Mouse (Mus musculus): Measurements from ENCODE around the gene Msrb1. TPM values are rescaled to one million over a fixed set of nuclear protein-coding genes. Genes with fewer than 3 reads are reported as not detected.
"Not testable (repeated sequence)": the region's sequence is repeated elsewhere in the genome, so short reads cannot be mapped to it uniquely, and the experiment has no call there.

Gene Msrb1
- polyA plus RNA-seq, 1 experiment from 2014 or later: 30.3 TPM

DNA sequence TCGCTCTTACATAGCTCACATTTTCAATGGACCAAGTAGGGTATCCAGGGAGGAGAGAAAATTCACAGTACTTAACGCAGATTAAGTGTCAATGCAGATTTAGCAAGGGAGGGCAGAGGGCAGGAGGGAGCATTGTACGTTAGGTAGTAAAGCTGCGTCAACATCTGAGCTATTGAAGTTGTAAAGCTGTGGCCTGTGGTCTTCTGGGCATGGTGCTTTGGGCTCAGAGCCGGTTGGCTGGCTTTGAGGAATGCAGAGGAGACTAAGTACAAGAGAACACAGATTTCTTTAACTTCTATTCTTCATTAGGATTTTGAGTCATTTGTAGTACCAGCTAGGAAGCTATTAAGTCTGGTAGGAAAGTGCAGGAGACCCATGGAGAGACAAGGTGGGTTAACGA is 20.9 kb upstream of the Msrb1 start:
- Histone ChIP-seq H3K9me3 (ENCODE audit: control insufficient read depth, low read length) (no peaks in the 10 kb centered on the region), H3K9ac (ENCODE audit: low read depth, low read length) (no peak overlapping the region), H3K4me2 (ENCODE audit: low read depth, low read length) (no peak overlapping the region), H3K27me3 (replicated peaks; ENCODE audit: control insufficient read depth, insufficient read depth, low read length) (no peaks in the 10 kb centered on the region), H3K36me3 (ENCODE audit: control insufficient read depth, insufficient read depth, low read length) (peaks cover 21% of the 10 kb centered on the region; the same call in 1 of the 2 replicates), H3K4me3 (ENCODE audit: low read depth, low read length) (no peak overlapping the region), H3K4me1 (ENCODE audit: control insufficient read depth, insufficient read depth, low read length) (no peaks in the 10 kb centered on the region; the same call in 1 of the 2 replicates), H3K27ac (replicated peaks; ENCODE audit: low read depth, low read length) (no peak overlapping the region)
- WGBS: 78% methylated on average over 6 of the region's 6 CpGs
- no peak for DNase-seq (ENCODE audit: low spot score)
- ATAC-seq (ENCODE audit: low read depth): no peak

DNA sequence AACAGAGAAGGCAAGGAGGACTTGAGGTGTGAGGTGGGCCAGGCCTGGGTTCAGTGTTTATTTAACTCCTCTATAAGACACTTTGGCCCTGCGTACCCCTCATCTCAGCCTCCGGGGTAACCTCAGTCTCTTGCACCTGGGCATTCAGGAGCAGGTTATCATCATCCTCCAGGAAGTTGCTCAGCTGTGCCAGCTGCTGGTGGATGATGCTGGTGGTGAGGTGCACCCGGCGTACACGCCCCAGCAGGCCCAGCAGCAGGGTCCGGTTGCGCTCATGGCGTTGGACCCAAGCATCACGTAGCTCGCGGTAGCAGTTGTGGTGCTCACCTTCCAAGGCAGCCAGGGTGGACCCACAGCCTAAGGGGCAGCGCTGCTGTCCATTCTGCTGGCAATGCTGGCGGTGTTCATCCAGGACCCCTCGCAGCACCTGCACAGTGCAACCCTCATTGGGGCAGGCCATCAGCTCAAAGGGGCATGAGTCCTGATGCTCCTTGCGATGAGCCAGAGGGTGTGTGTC is 20.2 kb upstream of the Msrb1 start:
- Histone ChIP-seq H3K27me3 (replicated peaks; ENCODE audit: control insufficient read depth, insufficient read depth, low read length) (no peaks in the 10 kb centered on the region), H3K4me2 (ENCODE audit: low read depth, low read length) (no peak overlapping the region), H3K27ac (replicated peaks; ENCODE audit: low read depth, low read length) (no peak overlapping the region), H3K4me3 (ENCODE audit: low read depth, low read length) (no peak overlapping the region), H3K36me3 (ENCODE audit: control insufficient read depth, insufficient read depth, low read length) (peaks cover 25% of the 10 kb centered on the region), H3K9me3 (ENCODE audit: control insufficient read depth, low read length) (no peaks in the 10 kb centered on the region), H3K9ac (ENCODE audit: low read depth, low read length) (no peak overlapping the region), H3K4me1 (ENCODE audit: control insufficient read depth, insufficient read depth, low read length) (peaks cover under 1% of the 10 kb centered on the region; the same call in 1 of the 2 replicates)
- ATAC-seq (ENCODE audit: low read depth): no peak
- 96% methylated on average over 15 of the region's 15 CpGs for WGBS
- DNase-seq (ENCODE audit: low spot score): no peak

DNA sequence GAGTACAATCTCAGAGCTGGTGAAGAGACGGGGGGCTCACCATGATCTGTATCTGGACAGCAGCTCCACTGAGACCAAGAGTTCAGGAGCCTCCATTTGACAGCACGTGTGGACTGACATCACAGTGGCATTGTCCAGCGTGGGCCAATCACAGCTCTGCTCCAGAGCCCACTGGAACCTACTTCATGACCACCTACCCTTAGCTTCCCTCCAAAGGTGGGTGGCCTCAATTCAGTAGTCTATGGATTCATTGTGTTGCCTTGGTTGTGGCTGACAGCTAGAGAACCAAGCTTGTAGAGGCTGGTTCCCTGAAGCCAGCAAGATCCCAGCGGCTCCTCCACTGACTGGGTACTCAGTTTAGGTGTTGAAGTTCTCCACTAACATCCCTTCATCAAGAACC is 18.5 kb upstream of the Msrb1 start, which contains the start of the genes Rnf151 and Rps2:
Gene Rnf151, minus strand, starts transcription at position 121 of the 400 bp plus-strand sequence.
Gene Rps2, plus strand, starts transcription at position 174 of the 400 bp plus-strand sequence.
- no peak for ATAC-seq (ENCODE audit: low read depth)
- H3K4me1 ChIP-seq (ENCODE audit: control insufficient read depth, insufficient read depth, low read length): peaks cover 11% of the 10 kb centered on the region
- H3K36me3 ChIP-seq (ENCODE audit: control insufficient read depth, insufficient read depth, low read length): peaks cover 40% of the 10 kb centered on the region
- no peaks in the 10 kb centered on the region for H3K9me3 ChIP-seq (ENCODE audit: control insufficient read depth, low read length)
- H3K4me3 ChIP-seq (ENCODE audit: low read depth, low read length): peak within 1 kb of the TSS; percentile 91
- 81% methylated on average over 4 of the region's 4 CpGs for WGBS
- no peak for DNase-seq (ENCODE audit: low spot score)
- peak within 1 kb of the TSS; percentile 59 for H3K4me2 ChIP-seq (ENCODE audit: low read depth, low read length)
- H3K27me3 ChIP-seq (replicated peaks; ENCODE audit: control insufficient read depth, insufficient read depth, low read length): no peaks in the 10 kb centered on the region
- H3K9ac ChIP-seq (ENCODE audit: low read depth, low read length): peak within 1 kb of the TSS; percentile 96
- H3K27ac ChIP-seq (replicated peaks; ENCODE audit: low read depth, low read length): no peak within 1 kb of the TSS

DNA sequence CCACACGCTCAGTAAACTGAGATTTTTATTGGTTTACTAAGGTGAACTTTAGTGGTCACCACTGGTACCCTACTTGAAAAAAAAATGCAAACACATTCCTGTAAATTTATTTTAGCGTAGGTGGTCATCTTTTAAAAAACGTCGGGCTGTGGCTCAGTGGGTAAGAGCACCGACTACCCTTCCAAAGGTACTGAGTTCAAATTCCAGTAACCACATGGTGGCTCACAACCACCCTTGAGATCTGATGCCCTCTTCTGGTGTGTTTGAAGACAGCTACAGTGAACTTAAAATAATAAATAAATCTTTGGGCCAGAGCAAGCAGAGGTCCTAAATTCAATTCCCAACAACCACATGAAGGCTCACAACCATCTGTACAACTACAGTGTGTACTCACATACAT is 17.5 kb upstream of the Msrb1 start:
- not testable (repeated sequence) for H3K9me3 ChIP-seq (ENCODE audit: control insufficient read depth, low read length); H3K27ac ChIP-seq (replicated peaks; ENCODE audit: low read depth, low read length); DNase-seq (ENCODE audit: low spot score); H3K27me3 ChIP-seq (replicated peaks; ENCODE audit: control insufficient read depth, insufficient read depth, low read length); ATAC-seq (ENCODE audit: low read depth)
- peak overlapping the region; percentile 91 for H3K4me3 ChIP-seq (ENCODE audit: low read depth, low read length)
- peaks cover 40% of the 10 kb centered on the region for H3K36me3 ChIP-seq (ENCODE audit: control insufficient read depth, insufficient read depth, low read length)
- H3K9ac ChIP-seq (ENCODE audit: low read depth, low read length): peak overlapping the region; percentile 96
- WGBS: 64% methylated on average over 5 of the region's 5 CpGs
- H3K4me1 ChIP-seq (ENCODE audit: control insufficient read depth, insufficient read depth, low read length): peaks cover 15% of the 10 kb centered on the region
- H3K4me2 ChIP-seq (ENCODE audit: low read depth, low read length): peak overlapping the region; percentile 59

DNA sequence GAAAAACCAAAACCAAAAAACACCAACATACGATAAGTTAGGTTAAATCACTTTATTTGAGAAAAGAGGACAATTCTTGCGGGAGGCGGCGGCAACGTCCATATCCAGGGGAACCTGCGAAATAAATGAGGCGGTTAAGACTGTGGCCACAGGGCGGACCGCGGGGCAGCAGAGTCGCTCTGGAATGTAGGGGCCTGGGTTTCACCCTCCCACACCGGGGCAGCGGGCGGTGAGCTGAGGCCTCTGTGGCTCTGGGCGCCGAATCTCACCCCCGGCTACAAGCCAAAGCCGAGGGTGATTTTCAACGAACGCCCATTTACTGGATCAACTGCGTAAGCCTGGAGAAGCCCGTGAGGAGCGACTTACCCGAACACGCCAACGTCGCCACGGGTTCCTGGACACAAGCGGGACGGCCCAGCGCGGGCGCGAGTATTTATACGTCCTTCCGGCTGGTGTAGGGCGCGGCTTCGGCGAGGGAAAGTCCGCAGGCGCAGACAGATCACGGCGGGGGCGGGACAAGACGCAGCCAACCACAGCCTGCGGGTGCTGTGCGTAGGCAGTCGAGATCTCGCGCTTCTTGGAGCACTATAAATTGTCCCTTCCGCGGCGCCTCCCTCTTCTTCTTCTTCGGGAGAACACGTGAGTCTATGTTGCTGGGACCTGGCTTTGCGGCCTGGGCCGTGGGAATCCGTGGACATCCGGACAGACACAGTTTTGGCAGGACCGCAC is 16.8 kb upstream of the Msrb1 start:
- Histone ChIP-seq H3K4me3 (ENCODE audit: low read depth, low read length) (peak overlapping the region; percentile 91), H3K9me3 (ENCODE audit: control insufficient read depth, low read length) (no peaks in the 10 kb centered on the region), H3K36me3 (ENCODE audit: control insufficient read depth, insufficient read depth, low read length) (peaks cover 40% of the 10 kb centered on the region), H3K4me2 (ENCODE audit: low read depth, low read length) (peak overlapping the region; percentile 81), H3K27ac (replicated peaks; ENCODE audit: low read depth, low read length) (peak overlapping the region; percentile 87), H3K27me3 (replicated peaks; ENCODE audit: control insufficient read depth, insufficient read depth, low read length) (no peaks in the 10 kb centered on the region), H3K4me1 (ENCODE audit: control insufficient read depth, insufficient read depth, low read length) (peaks cover 15% of the 10 kb centered on the region), H3K9ac (ENCODE audit: low read depth, low read length) (peak overlapping the region; percentile 96)
- under 1% methylated on average over 49 of the region's 61 CpGs for whole genome bisulfite sequencing
- DNase-seq (ENCODE audit: low spot score) (peak; percentile 99), ATAC-seq (ENCODE audit: low read depth) (peak; percentile 99)

DNA sequence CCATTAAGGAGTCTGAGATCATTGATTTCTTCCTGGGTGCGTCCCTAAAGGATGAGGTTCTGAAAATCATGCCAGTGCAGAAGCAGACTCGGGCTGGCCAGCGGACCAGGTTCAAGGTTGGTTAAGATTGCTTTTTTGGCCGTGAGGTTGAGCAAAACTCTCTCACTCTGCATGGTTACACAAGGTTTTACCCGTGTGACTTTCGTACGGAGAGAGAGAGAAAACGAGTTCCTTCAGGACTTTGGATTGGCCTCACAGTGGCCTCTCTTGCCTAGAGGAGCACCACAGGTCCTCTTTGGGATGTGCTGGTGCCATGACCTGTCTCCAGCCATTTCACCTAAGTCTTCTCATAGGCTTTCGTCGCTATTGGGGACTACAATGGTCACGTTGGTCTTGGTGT is 15.8 kb upstream of the Msrb1 start:
- Histone ChIP-seq H3K4me1 (ENCODE audit: control insufficient read depth, insufficient read depth, low read length) (peaks cover 15% of the 10 kb centered on the region), H3K36me3 (ENCODE audit: control insufficient read depth, insufficient read depth, low read length) (peaks cover 37% of the 10 kb centered on the region), H3K4me3 (ENCODE audit: low read depth, low read length) (peak overlapping the region; percentile 91), H3K4me2 (ENCODE audit: low read depth, low read length) (peak overlapping the region; percentile 81), H3K9ac (ENCODE audit: low read depth, low read length) (peak overlapping the region; percentile 96), H3K27ac (replicated peaks; ENCODE audit: low read depth, low read length) (peak overlapping the region; percentile 87; the same call in 1 of the 2 replicates)
- H3K9me3 ChIP-seq (ENCODE audit: control insufficient read depth, low read length); ATAC-seq (ENCODE audit: low read depth); H3K27me3 ChIP-seq (replicated peaks; ENCODE audit: control insufficient read depth, insufficient read depth, low read length); DNase-seq (ENCODE audit: low spot score): not testable (repeated sequence)
- WGBS: under 1% methylated on average over 10 of the region's 11 CpGs

DNA sequence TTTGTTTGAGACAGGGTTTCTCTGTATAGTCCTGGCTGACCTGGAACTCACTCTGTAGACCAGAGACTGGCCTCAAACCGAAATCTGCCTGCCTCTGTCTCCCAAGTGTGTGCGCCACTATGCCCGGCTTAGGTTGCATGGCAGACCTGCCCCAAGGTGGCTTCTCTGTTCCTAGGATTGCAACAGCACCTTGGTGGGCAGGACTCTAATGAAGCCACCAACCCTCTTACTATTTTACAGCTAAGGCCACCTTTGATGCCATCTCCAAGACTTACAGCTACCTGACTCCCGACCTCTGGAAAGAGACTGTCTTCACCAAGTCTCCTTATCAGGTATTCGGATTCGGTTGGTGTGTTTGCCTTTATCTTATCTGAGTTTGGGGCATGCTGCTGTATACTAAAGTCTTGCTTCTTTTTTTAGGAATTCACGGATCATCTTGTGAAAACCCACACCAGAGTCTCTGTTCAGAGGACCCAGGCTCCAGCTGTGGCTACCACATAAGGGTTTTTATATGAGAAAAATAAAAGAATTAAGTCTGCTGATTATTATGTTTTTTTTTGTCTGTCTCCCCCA is 15.0 kb upstream of the Msrb1 start:
- H3K27me3 ChIP-seq (replicated peaks; ENCODE audit: control insufficient read depth, insufficient read depth, low read length); H3K9me3 ChIP-seq (ENCODE audit: control insufficient read depth, low read length); ATAC-seq (ENCODE audit: low read depth); DNase-seq (ENCODE audit: low spot score): not testable (repeated sequence)
- WGBS: 56% methylated on average over 7 of the region's 7 CpGs
- Histone ChIP-seq H3K4me3 (ENCODE audit: low read depth, low read length) (peak overlapping the region; percentile 91), H3K36me3 (ENCODE audit: control insufficient read depth, insufficient read depth, low read length) (peaks cover 30% of the 10 kb centered on the region), H3K4me2 (ENCODE audit: low read depth, low read length) (peak overlapping the region; percentile 81), H3K27ac (replicated peaks; ENCODE audit: low read depth, low read length) (peak overlapping the region; percentile 15; the same call in 1 of the 2 replicates), H3K9ac (ENCODE audit: low read depth, low read length) (peak overlapping the region; percentile 57), H3K4me1 (ENCODE audit: control insufficient read depth, insufficient read depth, low read length) (peaks cover 15% of the 10 kb centered on the region)

DNA sequence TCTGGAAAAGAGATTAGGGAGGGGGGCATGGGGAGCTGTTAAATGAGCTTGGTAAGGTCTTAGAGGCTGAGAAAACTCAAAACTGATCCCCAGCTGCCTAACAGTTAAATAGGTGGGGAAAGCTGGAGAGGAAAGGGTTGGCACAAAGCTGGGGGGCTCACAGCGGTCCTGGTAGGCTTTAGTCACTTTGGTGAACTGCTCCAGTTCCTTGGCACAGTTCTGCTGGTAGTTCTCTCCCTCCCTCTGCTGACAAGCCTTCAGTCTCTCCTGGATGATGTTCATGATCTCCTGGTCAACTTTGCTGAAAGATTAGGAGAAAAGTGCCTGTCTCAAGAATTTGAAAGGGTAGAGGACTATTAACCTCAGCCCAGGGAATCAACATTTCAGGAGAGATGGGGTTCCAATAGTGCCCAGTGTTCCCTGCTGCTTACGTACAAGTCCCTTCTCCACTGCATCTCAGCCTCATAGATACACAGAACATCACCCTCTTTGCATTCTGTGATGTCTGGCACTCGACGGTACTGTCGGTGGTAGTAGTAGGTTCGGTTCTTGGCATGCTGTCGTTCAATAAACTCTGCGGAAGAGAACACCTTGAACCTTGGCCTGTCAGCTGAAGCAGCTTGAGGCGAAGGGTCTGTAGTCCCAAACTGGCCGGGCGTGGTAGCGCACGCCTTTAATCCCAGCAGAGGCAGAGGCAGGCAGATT is 14.1 kb upstream of the Msrb1 start:
- DNase-seq (ENCODE audit: low spot score) (no peak), ATAC-seq (ENCODE audit: low read depth) (no peak)
- H3K9ac ChIP-seq (ENCODE audit: low read depth, low read length): peak overlapping the region; percentile 14
- no peak overlapping the region for H3K27ac ChIP-seq (replicated peaks; ENCODE audit: low read depth, low read length)
- H3K9me3 ChIP-seq (ENCODE audit: control insufficient read depth, low read length): no peaks in the 10 kb centered on the region
- 28% methylated on average over 13 of the region's 13 CpGs for WGBS
- H3K4me1 ChIP-seq (ENCODE audit: control insufficient read depth, insufficient read depth, low read length): peaks cover 15% of the 10 kb centered on the region
- peaks cover 26% of the 10 kb centered on the region for H3K36me3 ChIP-seq (ENCODE audit: control insufficient read depth, insufficient read depth, low read length)
- H3K4me2 ChIP-seq (ENCODE audit: low read depth, low read length): peak overlapping the region; percentile 75
- peak overlapping the region; percentile 70; the same call in 1 of the 2 replicates for H3K4me3 ChIP-seq (ENCODE audit: low read depth, low read length)
- no peaks in the 10 kb centered on the region for H3K27me3 ChIP-seq (replicated peaks; ENCODE audit: control insufficient read depth, insufficient read depth, low read length)
